Mouse (Mus musculus): ENCODE data around the gene Gm28043. TPM values are rescaled to one million over a fixed set of nuclear protein-coding genes. Genes with fewer than 3 reads are reported as not detected.

Gm28043 gene
- polyA plus RNA-seq, 1 experiment = 1.0 TPM

DNA sequence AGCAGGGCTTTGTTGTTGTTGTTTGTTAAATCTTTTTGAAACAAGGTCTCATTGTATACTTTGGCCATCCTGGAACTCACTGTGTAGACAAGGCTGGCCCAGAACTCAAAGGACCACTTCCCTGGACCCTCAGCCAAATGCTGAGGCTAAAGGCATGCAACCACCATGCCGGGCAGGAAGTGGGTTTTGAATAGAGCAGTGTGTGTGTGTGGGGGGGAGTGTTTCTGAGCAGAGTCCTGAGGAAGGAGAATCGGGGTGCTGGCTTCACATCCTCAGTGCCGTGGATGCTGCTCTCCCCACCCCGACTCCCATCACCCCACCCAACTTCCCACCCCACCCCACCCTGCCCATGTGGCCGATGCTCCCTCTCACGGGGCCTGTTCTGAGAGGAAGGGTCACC is 29.2 kb upstream of the Gm28043 start:
- no peaks in the 10 kb centered on the region for H3K36me3 ChIP-seq (ENCODE audit: control insufficient read depth, insufficient read depth)
- no peak overlapping the region for H3K4me3 ChIP-seq
- H3K4me2 ChIP-seq (ENCODE audit: low read depth) = no peak overlapping the region
- no peaks in the 10 kb centered on the region for H3K79me2 ChIP-seq (ENCODE audit: control insufficient read depth, insufficient read depth)
- no peak overlapping the region for H3ac ChIP-seq (ENCODE audit: control insufficient read depth, insufficient read length)
- TF ChIP-seq MYOG (IDR thresholded peaks at IDR 0.05; ENCODE audit: control insufficient read depth in 1 of 3, insufficient read depth in 1 of 3, insufficient read length in 2 of 3, low read depth in 2 of 3) = no peak
- no peak for TF ChIP-seq MYOD1 (IDR thresholded peaks at IDR 0.05; ENCODE audit: control insufficient read depth in 1 of 3, insufficient read length in 2 of 3, low read depth in 2 of 3)
- no peak for TF ChIP-seq REST (IDR thresholded peaks at IDR 0.05; ENCODE audit: insufficient read depth, insufficient read length)
- no peak for TF ChIP-seq TCF12 (IDR thresholded peaks at IDR 0.05; ENCODE audit: insufficient read depth, poor library complexity, severe bottlenecking)
- TF ChIP-seq MAX (IDR thresholded peaks at IDR 0.05; ENCODE audit: low read depth) = no peak
- no peak for TF ChIP-seq E2F4 (IDR thresholded peaks at IDR 0.05; ENCODE audit: insufficient read depth)
- no peak for TF ChIP-seq POLR2AphosphoS2 (IDR thresholded peaks at IDR 0.05; ENCODE audit: insufficient read length, low read depth)
- TF ChIP-seq TCF3 (IDR thresholded peaks at IDR 0.05; ENCODE audit: insufficient read length, low read depth) = no peak
- TF ChIP-seq CEBPB (IDR thresholded peaks at IDR 0.05; ENCODE audit: insufficient read depth, poor library complexity, severe bottlenecking) = no peak
- no peaks in the 10 kb centered on the region for H3K27me3 ChIP-seq (ENCODE audit: control insufficient read depth, insufficient read depth, insufficient read length)

DNA sequence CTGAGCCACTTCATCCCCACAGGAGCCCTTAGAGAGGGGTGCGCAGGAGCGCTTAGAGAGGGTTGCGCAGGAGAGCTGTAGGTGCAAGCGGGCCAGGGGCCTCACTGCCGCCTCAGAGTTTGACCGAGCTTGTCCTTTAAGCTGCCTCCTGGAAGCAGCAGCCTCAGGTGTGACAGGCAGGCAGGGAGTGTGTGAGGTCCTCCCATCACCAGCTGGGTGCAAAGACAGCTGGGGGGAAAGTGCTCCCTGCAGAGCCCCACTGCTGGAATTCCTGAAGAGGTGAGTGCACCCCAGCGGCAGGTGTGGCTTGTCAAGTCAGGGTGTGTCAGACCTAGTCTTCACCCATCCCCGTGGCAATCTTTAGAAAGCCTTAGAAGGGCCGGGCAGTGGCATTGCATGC is 27.8 kb upstream of the Gm28043 start:
- Histone ChIP-seq H3ac (ENCODE audit: control insufficient read depth, insufficient read length) (no peak overlapping the region), H3K4me2 (ENCODE audit: low read depth) (no peak overlapping the region), H3K4me3 (no peak overlapping the region), H3K27me3 (ENCODE audit: control insufficient read depth, insufficient read depth, insufficient read length) (no peaks in the 10 kb centered on the region), H3K36me3 (ENCODE audit: control insufficient read depth, insufficient read depth) (no peaks in the 10 kb centered on the region), H3K79me2 (ENCODE audit: control insufficient read depth, insufficient read depth) (no peaks in the 10 kb centered on the region)
- TF ChIP-seq USF1 (IDR thresholded peaks at IDR 0.05; ENCODE audit: low read depth) (no peak), POLR2A (IDR thresholded peaks at IDR 0.05; ENCODE audit: insufficient read length, low read depth) (no peak), E2F4 (IDR thresholded peaks at IDR 0.05; ENCODE audit: insufficient read depth) (no peak), MAX (IDR thresholded peaks at IDR 0.05; ENCODE audit: low read depth) (no peak), TCF12 (IDR thresholded peaks at IDR 0.05; ENCODE audit: insufficient read depth, poor library complexity, severe bottlenecking) (no peak), POLR2AphosphoS2 (IDR thresholded peaks at IDR 0.05; ENCODE audit: insufficient read length, low read depth) (no peak), REST (IDR thresholded peaks at IDR 0.05; ENCODE audit: insufficient read depth, insufficient read length) (no peak), MYOG (IDR thresholded peaks at IDR 0.05; ENCODE audit: control insufficient read depth in 1 of 3, insufficient read depth in 1 of 3, insufficient read length in 2 of 3, low read depth in 2 of 3) (no peak), TCF3 (IDR thresholded peaks at IDR 0.05; ENCODE audit: insufficient read length, low read depth) (no peak), CEBPB (IDR thresholded peaks at IDR 0.05; ENCODE audit: insufficient read depth, poor library complexity, severe bottlenecking) (no peak)

- Histone ChIP-seq H3K4me2 (ENCODE audit: low read depth) (no peak overlapping the region), H3K27me3 (ENCODE audit: control insufficient read depth, insufficient read depth, insufficient read length) (no peaks in the 10 kb centered on the region), H3K4me3 (no peak overlapping the region), H3K36me3 (ENCODE audit: control insufficient read depth, insufficient read depth) (no peaks in the 10 kb centered on the region), H3ac (ENCODE audit: control insufficient read depth, insufficient read length) (no peak overlapping the region), H3K79me2 (ENCODE audit: control insufficient read depth, insufficient read depth) (no peaks in the 10 kb centered on the region)
- no peak for TF ChIP-seq USF1 (IDR thresholded peaks at IDR 0.05; ENCODE audit: low read depth)
- TF ChIP-seq SRF (IDR thresholded peaks at IDR 0.05; ENCODE audit: control insufficient read depth, insufficient read length, low read depth) = no peak
- TF ChIP-seq CEBPB (IDR thresholded peaks at IDR 0.05; ENCODE audit: insufficient read depth, poor library complexity, severe bottlenecking) = no peak
- TF ChIP-seq POLR2A (IDR thresholded peaks at IDR 0.05; ENCODE audit: insufficient read length, low read depth) = no peak
- TF ChIP-seq E2F4 (IDR thresholded peaks at IDR 0.05; ENCODE audit: insufficient read depth) = no peak
- TF ChIP-seq MYOD1 (IDR thresholded peaks at IDR 0.05; ENCODE audit: control insufficient read depth in 1 of 3, insufficient read length in 2 of 3, low read depth in 2 of 3) = no peak
- no peak for TF ChIP-seq REST (IDR thresholded peaks at IDR 0.05; ENCODE audit: insufficient read depth, insufficient read length)
- no peak for TF ChIP-seq MYOG (IDR thresholded peaks at IDR 0.05; ENCODE audit: control insufficient read depth in 1 of 3, insufficient read depth in 1 of 3, insufficient read length in 2 of 3, low read depth in 2 of 3)
These were observed 25.3 kb upstream of the Gm28043 start for GRCm38 (mm10) chr17:29589221-29589898.

DNA sequence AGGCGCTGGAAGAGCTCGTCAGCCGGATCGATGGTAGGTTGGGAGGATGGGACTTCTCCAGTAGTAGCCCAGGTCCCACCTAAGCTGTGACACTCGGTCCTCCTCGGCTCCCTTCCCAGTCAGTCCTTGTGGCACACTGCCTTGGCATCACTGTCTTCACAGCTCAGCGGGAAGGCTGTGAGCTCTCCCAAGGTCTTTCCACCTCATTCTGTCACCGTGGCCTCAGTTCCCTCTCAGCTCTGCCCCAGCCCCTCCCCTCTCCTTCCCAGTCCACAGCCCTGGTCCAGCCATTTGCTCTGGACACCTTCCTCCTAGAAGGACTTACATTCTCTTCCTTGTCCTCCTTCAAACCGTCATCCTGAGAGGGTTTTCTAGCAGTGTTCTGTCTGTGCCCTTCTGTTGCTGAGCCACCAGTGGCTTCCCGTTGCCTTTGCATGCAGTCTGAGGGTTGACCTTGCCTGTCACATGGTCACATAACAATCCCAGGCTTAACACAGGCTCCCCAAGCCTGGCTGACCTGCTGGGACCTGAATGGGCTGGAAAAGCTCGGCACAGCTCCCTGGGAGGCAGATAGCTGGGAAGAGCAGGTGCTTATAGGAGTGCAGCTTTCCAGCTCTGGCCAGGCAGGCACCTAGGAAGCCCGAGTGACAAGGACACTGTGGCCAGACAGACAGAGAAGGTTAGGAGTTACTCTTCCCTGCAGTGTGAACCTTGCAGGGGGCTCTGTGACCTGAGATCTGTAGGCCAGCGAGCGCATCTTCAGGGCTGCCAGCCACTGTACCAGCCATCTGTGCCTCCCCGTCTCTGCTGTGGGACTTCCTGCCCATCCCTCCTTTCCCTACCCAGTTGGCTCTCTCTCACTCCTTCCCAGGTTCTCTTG is 18.5 kb upstream of the Gm28043 start:
- H3K36me3 ChIP-seq (ENCODE audit: control insufficient read depth, insufficient read depth) = peaks cover 4% of the 10 kb centered on the region
- no peaks in the 10 kb centered on the region for H3K27me3 ChIP-seq (ENCODE audit: control insufficient read depth, insufficient read depth, insufficient read length)
- H3K4me2 ChIP-seq (ENCODE audit: low read depth) = no peak overlapping the region
- H3K79me2 ChIP-seq (ENCODE audit: control insufficient read depth, insufficient read depth) = no peaks in the 10 kb centered on the region
- no peak overlapping the region for H3ac ChIP-seq (ENCODE audit: control insufficient read depth, insufficient read length)
- no peak overlapping the region for H3K4me3 ChIP-seq
- no peak for TF ChIP-seq POLR2AphosphoS2 (IDR thresholded peaks at IDR 0.05; ENCODE audit: insufficient read length, low read depth)
- TF ChIP-seq POLR2A (IDR thresholded peaks at IDR 0.05; ENCODE audit: insufficient read length, low read depth) = no peak
- TF ChIP-seq MYOG (IDR thresholded peaks at IDR 0.05; ENCODE audit: control insufficient read depth in 1 of 3, insufficient read depth in 1 of 3, insufficient read length in 2 of 3, low read depth in 2 of 3) = no peak
- TF ChIP-seq CEBPB (IDR thresholded peaks at IDR 0.05; ENCODE audit: insufficient read depth, poor library complexity, severe bottlenecking) = no peak
- no peak for TF ChIP-seq REST (IDR thresholded peaks at IDR 0.05; ENCODE audit: insufficient read depth, insufficient read length)
- no peak for TF ChIP-seq MYOD1 (IDR thresholded peaks at IDR 0.05; ENCODE audit: control insufficient read depth in 1 of 3, insufficient read length in 2 of 3, low read depth in 2 of 3)
- TF ChIP-seq E2F4 (IDR thresholded peaks at IDR 0.05; ENCODE audit: insufficient read depth) = no peak
- TF ChIP-seq MAX (IDR thresholded peaks at IDR 0.05; ENCODE audit: low read depth) = no peak
- no peak for TF ChIP-seq USF1 (IDR thresholded peaks at IDR 0.05; ENCODE audit: low read depth)
- TF ChIP-seq TCF12 (IDR thresholded peaks at IDR 0.05; ENCODE audit: insufficient read depth, poor library complexity, severe bottlenecking) = no peak
- TF ChIP-seq SRF (IDR thresholded peaks at IDR 0.05; ENCODE audit: control insufficient read depth, insufficient read length, low read depth) = no peak
- TF ChIP-seq TCF3 (IDR thresholded peaks at IDR 0.05; ENCODE audit: insufficient read length, low read depth) = no peak
